Mouse (Mus musculus): ENCODE measurements around the gene Acmsd. TPM values are rescaled to one million over a fixed set of nuclear protein-coding genes. Genes with fewer than 3 reads are reported as not detected.

The Acmsd gene
- polyA plus RNA-seq (2014; fragmentation: Illumina TruSeq; extraction: RNeasy Lipid Tissue Mini Kit (QIAGEN cat#74804)), result not detected

DNA sequence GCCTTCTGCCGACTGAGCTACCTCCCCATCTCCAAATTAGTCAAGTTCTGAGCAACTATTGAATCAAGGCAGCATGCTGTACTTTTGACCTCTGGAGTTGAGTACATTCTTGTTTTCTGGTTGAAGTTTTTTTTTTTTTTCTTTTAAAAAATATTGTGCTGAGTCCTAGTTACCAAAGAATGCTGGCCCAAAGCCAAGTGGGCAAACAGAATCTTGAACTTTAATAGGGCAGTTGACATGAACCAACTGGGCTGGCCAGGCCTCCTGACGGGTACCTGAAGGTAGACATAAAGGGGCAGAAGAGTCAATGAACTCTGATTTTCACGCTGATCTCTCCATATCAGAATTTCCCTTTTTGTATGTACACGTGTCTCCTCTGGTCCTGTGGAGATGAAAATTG lies at the start of gene Acmsd:
TSS of gene Acmsd (plus strand) at position 318 of the 400 bp plus-strand sequence.

GRCm38 (mm10) chr1:127679498-127680133 lies 49.6 kb upstream of the Acmsd start, which contains the start of gene Tmem163:
Tmem163 (minus strand) TSS chr1:127679548.

DNA sequence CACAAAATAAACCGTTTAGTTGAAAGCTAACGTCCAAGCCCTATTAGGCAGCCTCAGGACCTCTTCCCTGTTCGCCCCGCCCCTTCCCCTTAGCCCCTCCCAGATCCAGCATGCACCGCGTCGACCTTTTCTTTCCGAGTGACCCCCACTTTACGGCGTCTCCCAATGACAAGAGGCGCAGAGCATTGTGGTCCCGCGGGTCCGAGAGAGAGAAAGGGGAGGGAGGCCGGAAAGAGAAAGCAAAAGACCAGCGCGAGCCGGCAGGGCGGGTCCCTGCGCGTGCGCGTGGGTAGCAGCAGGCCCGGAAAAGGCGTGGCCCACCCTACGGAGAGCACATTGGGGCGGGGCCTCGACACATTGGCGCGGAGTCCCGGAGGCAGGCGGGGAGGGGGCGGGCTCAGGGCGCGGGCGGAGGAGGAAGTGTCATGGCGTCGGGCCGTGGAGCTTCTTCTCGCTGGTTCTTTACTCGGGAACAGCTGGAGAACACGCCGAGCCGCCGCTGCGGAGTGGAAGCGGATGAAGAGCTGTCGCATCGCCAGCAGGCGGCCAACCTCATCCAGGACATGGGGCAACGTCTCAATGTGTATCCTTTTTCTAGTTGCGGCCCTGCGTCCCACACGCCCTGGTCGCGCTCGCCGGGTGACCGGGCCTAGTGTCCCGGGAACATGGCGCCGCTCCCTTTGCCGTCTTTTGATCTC lies 44.7 kb downstream of the Acmsd start, which contains the start of gene Ccnt2:
TSS of gene Ccnt2 (plus strand) at position 362 of the 698 bp plus-strand sequence.

Other genes with a start within 250 kb of the Acmsd start
- not detected for gene Tmem163, start 49.9 kb upstream of the Acmsd start, polyA plus RNA-seq (2014; fragmentation: Illumina TruSeq; extraction: RNeasy Lipid Tissue Mini Kit (QIAGEN cat#74804))
- gene Ccnt2, start 44.8 kb downstream of the Acmsd start, polyA plus RNA-seq (2014; fragmentation: Illumina TruSeq; extraction: RNeasy Lipid Tissue Mini Kit (QIAGEN cat#74804)), result 61.7 TPM
- 1.7 TPM for gene Map3k19, start 125.6 kb downstream of the Acmsd start, polyA plus RNA-seq (2014; fragmentation: Illumina TruSeq; extraction: RNeasy Lipid Tissue Mini Kit (QIAGEN cat#74804))
- 56.1 TPM for gene Rab3gap1, start 139.4 kb downstream of the Acmsd start, polyA plus RNA-seq (2014; fragmentation: Illumina TruSeq; extraction: RNeasy Lipid Tissue Mini Kit (QIAGEN cat#74804))